Comparison of ENCODE assay signal across 8 mouse cellular contexts in the genomic region with DNA sequence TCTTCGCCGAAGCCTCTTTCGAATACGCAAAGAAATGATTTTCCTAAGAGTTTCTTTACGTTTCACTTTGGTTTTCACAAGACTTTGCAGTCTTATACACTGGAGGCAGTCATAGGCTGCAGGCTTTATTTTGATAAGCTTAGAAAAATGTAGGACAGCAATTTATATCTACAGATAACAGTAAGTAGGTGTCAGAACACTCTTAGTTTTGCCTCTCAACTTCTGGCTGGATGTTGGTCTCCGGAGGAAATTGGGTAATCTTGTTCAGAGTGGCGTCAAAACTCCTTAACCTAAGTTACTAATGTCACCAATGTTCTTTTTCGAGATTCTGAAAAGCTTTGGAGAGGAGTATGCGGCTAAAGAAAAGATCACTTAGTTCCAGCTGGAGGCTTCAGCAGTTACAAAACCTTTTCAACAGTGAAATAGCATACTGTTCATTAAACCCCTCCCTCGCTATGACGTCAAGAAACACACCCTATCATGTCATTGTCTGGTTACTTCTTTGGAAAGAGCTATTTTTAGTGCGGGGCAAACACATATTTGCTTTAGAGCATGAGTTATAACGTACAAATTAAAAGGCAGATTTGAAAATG. TPM values are rescaled to one million over a fixed set of nuclear protein-coding genes. Genes with fewer than 3 reads are reported as not detected.
DNase-seq lines count a peak whose midpoint lies in the region; ATAC-seq and TF ChIP-seq lines count a peak whose summit lies in the region.

No protein-coding gene starts in this region.

- H3K9ac ChIP-seq in kidney, postnatal 0 days (ENCODE audit: low read depth, low read length) = no peak overlapping the region; the same call in 1 of the 2 replicates
- H3K9ac ChIP-seq in embryonic facial prominence, embryonic 12.5 days = no peak overlapping the region
- no peak overlapping the region for H3K9ac ChIP-seq in hindbrain, embryonic 13.5 days

- 0 out of 2 replicates have a peak overlapping the region, but pooled peaks have one; percentile 79 for H3K27ac ChIP-seq in kidney, postnatal 0 days
- peak overlapping the region; percentile 82; the same call in 1 of the 2 replicates for H3K27ac ChIP-seq in embryonic facial prominence, embryonic 12.5 days
- peak overlapping the region; percentile 92 for H3K27ac ChIP-seq in hindbrain, embryonic 13.5 days

- DNase-seq in kidney, postnatal 0 days (ENCODE audit: low spot score) = no peak
- DNase-seq in kidney, postnatal 4 days = no peak
- DNase-seq in urinary bladder, adult 2 months (ENCODE audit: low spot score) = no peak
- no peak for DNase-seq in cerebellum, adult 9-10 months
- no peak for DNase-seq in kidney, adult 8-10 months

- no peaks in the 10 kb centered on the region for H3K9me3 ChIP-seq in kidney, postnatal 0 days (replicated peaks; ENCODE audit: low read length)
- no peaks in the 10 kb centered on the region for H3K9me3 ChIP-seq in embryonic facial prominence, embryonic 12.5 days
- no peaks in the 10 kb centered on the region for H3K9me3 ChIP-seq in hindbrain, embryonic 13.5 days
- H3K9me3 ChIP-seq in megakaryocyte, embryonic 14.5 days = no peaks in the 10 kb centered on the region

- 40% methylated on average over 13 of the region's 13 CpGs for WGBS in kidney, postnatal 0 days
- WGBS in embryonic facial prominence, embryonic 12.5 days = 49% methylated on average over 13 of the region's 13 CpGs
- WGBS in hindbrain, embryonic 13.5 days = 46% methylated on average over 13 of the region's 13 CpGs

- no peak for TF ChIP-seq CTCF in kidney, postnatal 0 days (IDR thresholded peaks at IDR 0.05; ENCODE audit: low read depth)

- H3K4me1 ChIP-seq in kidney, postnatal 0 days (replicated peaks; ENCODE audit: insufficient read depth, low read length) = peaks cover 8% of the 10 kb centered on the region
- peaks cover 12% of the 10 kb centered on the region for H3K4me1 ChIP-seq in embryonic facial prominence, embryonic 12.5 days
- peaks cover 26% of the 10 kb centered on the region for H3K4me1 ChIP-seq in hindbrain, embryonic 13.5 days (replicated peaks)
- H3K4me1 ChIP-seq in megakaryocyte, embryonic 14.5 days = peaks cover 67% of the 10 kb centered on the region

- peak; percentile 37; the same call in 1 of the 2 replicates for ATAC-seq in kidney, postnatal 0 days (replicated peaks; ENCODE audit: low FRiP score, low read depth)
- no peak for ATAC-seq in embryonic facial prominence, embryonic 12.5 days (ENCODE audit: insufficient number of reproducible peaks, insufficient read depth, low FRiP score, low TSS enrichment)
- peak; percentile 23 for ATAC-seq in hindbrain, embryonic 13.5 days (ENCODE audit: low FRiP score)

- H3K36me3 ChIP-seq in kidney, postnatal 0 days (ENCODE audit: insufficient read depth, low read length) = no peaks in the 10 kb centered on the region
- peaks cover 7% of the 10 kb centered on the region; the same call in 1 of the 2 replicates for H3K36me3 ChIP-seq in embryonic facial prominence, embryonic 12.5 days
- peaks cover 16% of the 10 kb centered on the region for H3K36me3 ChIP-seq in hindbrain, embryonic 13.5 days
- H3K36me3 ChIP-seq in megakaryocyte, embryonic 14.5 days (replicated peaks; ENCODE audit: low read length) = peaks cover 28% of the 10 kb centered on the region

- H3K4me3 ChIP-seq in kidney, postnatal 0 days (replicated peaks; ENCODE audit: low read depth, low read length) = peak overlapping the region; percentile 60
- peak overlapping the region; percentile 70 for H3K4me3 ChIP-seq in embryonic facial prominence, embryonic 12.5 days
- peak overlapping the region; percentile 60 for H3K4me3 ChIP-seq in hindbrain, embryonic 13.5 days
- H3K4me3 ChIP-seq in megakaryocyte, embryonic 14.5 days (replicated peaks) = peak overlapping the region; percentile 98

- H3K27me3 ChIP-seq in kidney, postnatal 0 days (ENCODE audit: insufficient read depth, low read length) = no peaks in the 10 kb centered on the region
- H3K27me3 ChIP-seq in embryonic facial prominence, embryonic 12.5 days = no peaks in the 10 kb centered on the region
- no peaks in the 10 kb centered on the region for H3K27me3 ChIP-seq in hindbrain, embryonic 13.5 days
- H3K27me3 ChIP-seq in megakaryocyte, embryonic 14.5 days (replicated peaks) = no peaks in the 10 kb centered on the region

- H3K4me2 ChIP-seq in kidney, postnatal 0 days (ENCODE audit: low read length) = peak overlapping the region; percentile 82
- peak overlapping the region; percentile 58 for H3K4me2 ChIP-seq in embryonic facial prominence, embryonic 12.5 days (replicated peaks)
- H3K4me2 ChIP-seq in hindbrain, embryonic 13.5 days = peak overlapping the region; percentile 71

RNA-seq across cellular contexts. Expression of a gene that starts 4.1 kb away (rescaled TPM):
- polyA plus RNA-seq in kidney, postnatal 0 days (2015; fragmentation: Nextera tagmentation; extraction: Ambion mirVana) = 52.7 and 54.5 TPM in 2 replicates
- polyA plus RNA-seq in embryonic facial prominence, embryonic 12.5 days (2016; fragmentation: Nextera tagmentation; extraction: Ambion mirVana) = 57.0 and 58.8 TPM in 2 replicates
- polyA plus RNA-seq in hindbrain, embryonic 13.5 days (2015; fragmentation: Nextera tagmentation; extraction: Ambion mirVana) = 101 and 105 TPM in 2 replicates
- 10.7 and 35.6 TPM in 2 replicates for polyA plus RNA-seq in megakaryocyte, embryonic 14.5 days (2012; ENCODE audit: insufficient read depth, low replicate concordance)
- polyA plus RNA-seq in urinary bladder, adult 2 months (2012; rRNA removed) = 21.5 and 23.3 TPM in 2 replicates

RNA-seq across cellular contexts. Expression of a gene that starts 22.0 kb away (rescaled TPM):
- 65.2 and 67.1 TPM in 2 replicates for polyA plus RNA-seq in kidney, postnatal 0 days (2015; fragmentation: Nextera tagmentation; extraction: Ambion mirVana)
- polyA plus RNA-seq in embryonic facial prominence, embryonic 12.5 days (2016; fragmentation: Nextera tagmentation; extraction: Ambion mirVana) = 29.8 and 30.1 TPM in 2 replicates
- polyA plus RNA-seq in hindbrain, embryonic 13.5 days (2015; fragmentation: Nextera tagmentation; extraction: Ambion mirVana) = 19.4 and 20.4 TPM in 2 replicates
- polyA plus RNA-seq in megakaryocyte, embryonic 14.5 days (2012; ENCODE audit: insufficient read depth, low replicate concordance) = 23.0 and 29.3 TPM in 2 replicates
- polyA plus RNA-seq in urinary bladder, adult 2 months (2012; rRNA removed) = 167 and 208 TPM in 2 replicates

RNA-seq across cellular contexts. Expression of a gene that starts 28.5 kb away (rescaled TPM):
- polyA plus RNA-seq in kidney, postnatal 0 days (2015; fragmentation: Nextera tagmentation; extraction: Ambion mirVana) = 29.2 and 30.3 TPM in 2 replicates
- 67.3 and 67.9 TPM in 2 replicates for polyA plus RNA-seq in embryonic facial prominence, embryonic 12.5 days (2016; fragmentation: Nextera tagmentation; extraction: Ambion mirVana)
- 38.7 and 42.0 TPM in 2 replicates for polyA plus RNA-seq in hindbrain, embryonic 13.5 days (2015; fragmentation: Nextera tagmentation; extraction: Ambion mirVana)
- 35.3 and 137 TPM in 2 replicates for polyA plus RNA-seq in megakaryocyte, embryonic 14.5 days (2012; ENCODE audit: insufficient read depth, low replicate concordance)
- 34.0 and 38.0 TPM in 2 replicates for polyA plus RNA-seq in urinary bladder, adult 2 months (2012; rRNA removed)

RNA-seq across cellular contexts. Expression of a gene that starts 40.2 kb away (rescaled TPM):
- 72.0 and 73.2 TPM in 2 replicates for polyA plus RNA-seq in kidney, postnatal 0 days (2015; fragmentation: Nextera tagmentation; extraction: Ambion mirVana)
- polyA plus RNA-seq in embryonic facial prominence, embryonic 12.5 days (2016; fragmentation: Nextera tagmentation; extraction: Ambion mirVana) = 94.5 and 97.5 TPM in 2 replicates
- 24.3 and 24.4 TPM in 2 replicates for polyA plus RNA-seq in hindbrain, embryonic 13.5 days (2015; fragmentation: Nextera tagmentation; extraction: Ambion mirVana)
- 22.7 and 67.6 TPM in 2 replicates for polyA plus RNA-seq in megakaryocyte, embryonic 14.5 days (2012; ENCODE audit: insufficient read depth, low replicate concordance)
- 85.7 and 87.7 TPM in 2 replicates for polyA plus RNA-seq in urinary bladder, adult 2 months (2012; rRNA removed)

RNA-seq across cellular contexts. Expression of a gene that starts 40.3 kb away (rescaled TPM):
- polyA plus RNA-seq in kidney, postnatal 0 days (2015; fragmentation: Nextera tagmentation; extraction: Ambion mirVana) = 315 and 326 TPM in 2 replicates
- 480 and 499 TPM in 2 replicates for polyA plus RNA-seq in embryonic facial prominence, embryonic 12.5 days (2016; fragmentation: Nextera tagmentation; extraction: Ambion mirVana)
- 116 and 121 TPM in 2 replicates for polyA plus RNA-seq in hindbrain, embryonic 13.5 days (2015; fragmentation: Nextera tagmentation; extraction: Ambion mirVana)
- 16.4 and 53.9 TPM in 2 replicates for polyA plus RNA-seq in megakaryocyte, embryonic 14.5 days (2012; ENCODE audit: insufficient read depth, low replicate concordance)
- polyA plus RNA-seq in urinary bladder, adult 2 months (2012; rRNA removed) = 21.7 and 29.6 TPM in 2 replicates
